Mouse (Mus musculus): Measurements from ENCODE around the gene E330017A01Rik. TPM values are rescaled to one million over a fixed set of nuclear protein-coding genes. Genes with fewer than 3 reads are reported as not detected.

Gene E330017A01Rik
- polyA plus RNA-seq (2015; fragmentation: Nextera tagmentation; extraction: Ambion mirVana), result not detected in 2 replicates

GRCm38 (mm10) chr16:58638689-58639175 is at the start of gene E330017A01Rik:
E330017A01Rik (minus strand) TSS chr16:58638739.

GRCm38 (mm10) chr16:58669917-58670630 is 31.5 kb upstream of the E330017A01Rik start, which contains the start of gene Cpox:
Cpox (plus strand) TSS chr16:58670292.

GRCm38 (mm10) chr16:58616878-58617277 is 21.7 kb downstream of the E330017A01Rik start, which contains the start of gene Gm813:
Gm813 (minus strand) TSS chr16:58616978.

Other genes starting within 250 kb of the E330017A01Rik start
- 2.4 and 2.6 TPM in 2 replicates for gene Dcbld2, start 230.3 kb downstream of the E330017A01Rik start, polyA plus RNA-seq (2015; fragmentation: Nextera tagmentation; extraction: Ambion mirVana)
- 10.1 and 14.6 TPM in 2 replicates for gene St3gal6, start 114.5 kb downstream of the E330017A01Rik start, polyA plus RNA-seq (2015; fragmentation: Nextera tagmentation; extraction: Ambion mirVana)
- not detected in 2 replicates for gene Gm813, start 21.8 kb downstream of the E330017A01Rik start, polyA plus RNA-seq (2015; fragmentation: Nextera tagmentation; extraction: Ambion mirVana)
- gene Cpox, start 31.6 kb upstream of the E330017A01Rik start, polyA plus RNA-seq (2015; fragmentation: Nextera tagmentation; extraction: Ambion mirVana), result 18.3 and 32.6 TPM in 2 replicates
- 0.19 TPM in 1 of 2 replicates, not detected in the other for gene Gpr15, start 80.3 kb upstream of the E330017A01Rik start, polyA plus RNA-seq (2015; fragmentation: Nextera tagmentation; extraction: Ambion mirVana)
- 73.6 and 77.7 TPM in 2 replicates for gene Cldnd1, start 89.2 kb upstream of the E330017A01Rik start, polyA plus RNA-seq (2015; fragmentation: Nextera tagmentation; extraction: Ambion mirVana)
- not detected in 2 replicates for gene Olfr172, start 124.4 kb upstream of the E330017A01Rik start, polyA plus RNA-seq (2015; fragmentation: Nextera tagmentation; extraction: Ambion mirVana)
- not detected in 2 replicates for gene Olfr173, start 161.5 kb upstream of the E330017A01Rik start, polyA plus RNA-seq (2015; fragmentation: Nextera tagmentation; extraction: Ambion mirVana)
- gene Olfr175-ps1, start 188.0 kb upstream of the E330017A01Rik start, polyA plus RNA-seq (2015; fragmentation: Nextera tagmentation; extraction: Ambion mirVana), result not detected in 2 replicates
- gene Olfr177, start 236.0 kb upstream of the E330017A01Rik start, polyA plus RNA-seq (2015; fragmentation: Nextera tagmentation; extraction: Ambion mirVana), result not detected in 2 replicates